Mouse (Mus musculus) CD4-positive, CD25-positive, alpha-beta regulatory T cell, adult 2 months (primary cell): ENCODE data around the gene Spam1.

ENCODE experiments used
- DNase-seq: peaks from one replicate; pipeline ENCODE4 v3.0.0-alpha.2; 2012; ENCODE audit warnings: low read depth, low spot score

The Spam1 gene

GRCm38 (mm10) chr6:24790888-24791287 is at the start of gene Spam1:
Gene Spam1, plus strand, starts transcription at chr6:24791188.
- no peak for DNase-seq

DNA sequence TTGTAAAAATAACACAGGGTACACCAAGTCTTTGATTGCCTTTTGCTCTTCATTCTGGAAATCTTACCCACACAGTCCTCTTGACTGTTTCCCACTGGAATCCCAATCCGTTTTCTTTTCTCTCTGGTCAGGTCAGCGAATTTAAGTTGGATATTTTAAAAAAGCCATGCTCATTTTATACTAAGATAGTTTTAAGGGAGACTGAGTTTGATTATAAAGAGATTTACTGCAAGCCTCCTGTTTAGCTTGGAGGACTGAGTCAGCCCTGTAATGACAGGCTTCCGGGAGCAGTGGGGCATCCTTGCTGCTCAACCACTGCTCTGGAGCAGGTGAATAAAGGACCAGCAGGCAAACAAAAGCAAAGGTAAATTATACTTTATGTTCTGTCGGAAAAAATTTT is 43.0 kb upstream of the Spam1 start, which contains the start of gene Hyal4:
TSS of gene Hyal4 (plus strand) at position 301 of the 400 bp plus-strand sequence.
- DNase-seq, result no peak

DNA sequence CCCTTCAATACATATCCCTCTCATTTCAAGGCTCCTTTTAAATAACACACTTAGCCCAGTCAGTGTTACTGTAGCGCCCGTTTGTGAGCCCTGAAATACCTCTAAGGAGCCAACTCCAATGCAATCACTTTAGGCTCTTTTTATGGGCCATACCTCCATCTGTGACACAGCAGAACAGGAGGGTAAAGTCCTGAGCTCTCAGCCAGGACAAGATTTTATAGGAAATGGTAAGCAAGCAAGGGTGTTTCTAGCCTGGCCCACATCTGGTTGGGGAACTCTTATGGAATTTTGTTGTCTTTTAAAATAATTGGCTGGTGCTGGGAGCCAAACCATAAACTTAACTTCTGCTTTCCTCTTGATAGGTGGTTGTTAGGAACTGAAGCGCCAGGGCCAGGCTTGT is 31.7 kb upstream of the Spam1 start:
- no peak for DNase-seq

GRCm38 (mm10) chr6:24766261-24766660 is 24.7 kb upstream of the Spam1 start:
- DNase-seq, result no peak

GRCm38 (mm10) chr6:24779182-24779581 is 11.8 kb upstream of the Spam1 start:
- no peak for DNase-seq

- DNase-seq, result no peak
Observed at GRCm38 (mm10) chr6:24822070-24822469, 31.1 kb downstream of the Spam1 start.
